Mouse (Mus musculus) hindbrain, embryonic 14.5 days (tissue): ENCODE data around the gene Prex1. TPM values are rescaled to one million over a fixed set of nuclear protein-coding genes. Genes with fewer than 3 reads are reported as not detected.

ENCODE experiments used
- ATAC-seq: fragments of 200-750 bp; cut with Nextera tagmentation; 2 replicates; pipeline ENCODE4 v1.8.0; 2017; ENCODE audit warnings: moderate number of reproducible peaks, mild to moderate bottlenecking, moderate TSS enrichment, moderate library complexity; ENCODE audit not compliant: low FRiP score
- DNase-seq: peaks from one replicate; pipeline ENCODE4 v3.0.0-alpha.2; 2015; ENCODE audit warnings: low spot score
- H3K27ac ChIP-seq: fragments of 300-500 bp; sonication (generic); 2 replicates; pipeline ENCODE4 v1.5.1; 2014; ENCODE audit warnings: mild to moderate bottlenecking, moderate library complexity
- H3K27me3 ChIP-seq: fragments of 300-500 bp; sonication (generic); 2 replicates; pipeline ENCODE4 v1.6.1; 2014; ENCODE audit warnings: mild to moderate bottlenecking, low read length, mixed read lengths; ENCODE audit not compliant: control insufficient read depth, insufficient read depth
- H3K36me3 ChIP-seq: fragments of 300-500 bp; sonication (generic); replicated peaks from 2 replicates; pipeline ENCODE4 v1.6.1; 2014; ENCODE audit not compliant: control insufficient read depth, insufficient read depth
- H3K4me1 ChIP-seq: fragments of 300-500 bp; sonication (generic); replicated peaks from 2 replicates; pipeline ENCODE4 v1.6.1; 2014; ENCODE audit warnings: antibody characterized with exemption, low read length, mixed read lengths; ENCODE audit not compliant: control insufficient read depth, insufficient read depth
- H3K4me2 ChIP-seq: fragments of 300-500 bp; sonication (generic); replicated peaks from 2 replicates; pipeline ENCODE4 v1.6.1; 2014; ENCODE audit warnings: mild to moderate bottlenecking, moderate library complexity
- H3K4me3 ChIP-seq: fragments of 300-500 bp; sonication (generic); replicated peaks from 2 replicates; pipeline ENCODE4 v1.5.1; 2014; ENCODE audit warnings: mild to moderate bottlenecking, low read length
- H3K9ac ChIP-seq: fragments of 300-500 bp; sonication (generic); 2 replicates; pipeline ENCODE4 v1.6.1; 2014
- H3K9me3 ChIP-seq: fragments of 300-500 bp; sonication (generic); 2 replicates; pipeline ENCODE4 v1.6.1; 2016; ENCODE audit warnings: low read length; ENCODE audit not compliant: control insufficient read depth
- WGBS: fragments of 180-500 bp; shearing (Covaris S2); extraction: QIAGEN DNeasy Blood & Tissue Kit; methylation state at CpG from one replicate; pipeline ENCODE4 v1.1.7; 2014; 5-methylcytosine and 5-hydroxymethylcytosine counted together
- polyA plus RNA-seq: library from polyadenylated mRNA; unstranded; fragments of >200 nt; fragmentation: Nextera tagmentation; extraction: Ambion mirVana; gene quantifications from 2 replicates; pipeline ENCODE4 v1.2.1, GENCODE M21; 2014

The Prex1 gene
- polyA plus RNA-seq, 1 experiment from 2014 or later, result 27.3 TPM

DNA sequence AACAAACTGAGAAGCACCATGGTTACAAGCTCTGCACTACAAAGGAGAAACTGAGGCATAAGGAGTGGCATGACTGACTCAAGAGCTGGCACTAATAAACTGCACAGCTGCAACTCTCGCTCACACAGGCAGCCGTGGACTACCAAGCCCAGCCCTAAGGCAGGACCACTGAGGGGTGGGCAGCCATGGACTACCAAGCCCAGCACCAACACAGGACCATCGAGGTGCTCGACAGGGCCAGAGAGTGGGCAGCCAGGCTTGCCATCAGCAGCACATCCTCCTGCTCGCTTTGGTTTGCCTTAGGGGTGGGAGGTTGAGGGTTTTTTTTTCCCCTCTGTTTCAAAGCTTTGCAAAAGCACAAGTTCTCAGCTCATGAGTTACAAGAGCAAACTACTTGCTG lies 82.4 kb downstream of the Prex1 start:
- no peak overlapping the region for H3K4me3 ChIP-seq
- 89% methylated on average over 5 of the region's 5 CpGs for WGBS

DNA sequence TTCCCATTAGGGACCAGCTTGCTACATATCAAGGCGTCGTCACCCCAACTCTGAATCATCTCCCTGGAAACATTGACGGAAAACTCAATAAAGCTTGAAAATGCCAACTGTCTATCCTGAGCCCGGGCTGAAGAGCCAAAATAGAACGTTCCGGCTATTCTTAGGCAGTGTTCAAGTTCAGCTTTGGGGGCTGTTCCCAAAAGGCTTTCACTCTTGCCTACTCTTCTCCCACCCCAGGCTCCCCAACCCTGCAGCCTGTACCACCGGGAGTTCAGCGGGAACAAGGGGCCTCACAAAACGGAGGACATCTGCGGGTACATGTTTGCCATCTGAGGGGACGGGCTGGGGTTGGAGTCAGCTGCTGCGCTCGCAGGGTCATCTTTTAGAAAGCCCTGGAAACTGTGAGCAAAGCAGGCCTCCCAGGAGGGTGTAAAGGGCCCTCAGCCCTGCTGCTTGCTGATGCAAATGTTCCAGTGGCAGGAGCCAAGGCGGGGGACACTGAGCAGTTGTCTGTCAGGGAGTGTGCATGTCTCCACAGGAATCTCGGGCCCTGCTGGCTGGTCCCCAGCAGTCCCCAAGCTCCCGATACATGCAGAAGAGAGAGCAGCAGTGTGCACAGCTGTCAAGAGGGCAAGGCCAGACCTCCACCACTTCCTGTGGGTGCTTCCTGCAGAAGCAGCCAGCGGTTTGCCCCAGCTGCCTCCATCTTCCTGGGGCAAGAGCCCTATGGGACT lies 83.5 kb downstream of the Prex1 start:
- ATAC-seq (no peak), DNase-seq (no peak)
- Histone ChIP-seq H3K9me3 (no peaks in the 10 kb centered on the region), H3K4me2 (no peak overlapping the region), H3K4me3 (no peak overlapping the region), H3K27me3 (no peaks in the 10 kb centered on the region), H3K4me1 (no peaks in the 10 kb centered on the region), H3K9ac (no peak overlapping the region), H3K36me3 (0 out of 2 replicates have a peak, but pooled peaks cover 3% of the 10 kb centered on the region), H3K27ac (no peak overlapping the region)
- WGBS, result 80% methylated on average over 17 of the region's 17 CpGs

More for the DNA sequence above, 82.4 kb downstream of the Prex1 start:
- no peak for ATAC-seq
- Histone ChIP-seq H3K9ac (no peak overlapping the region), H3K9me3 (no peaks in the 10 kb centered on the region), H3K4me1 (no peaks in the 10 kb centered on the region), H3K27ac (no peak overlapping the region), H3K27me3 (no peaks in the 10 kb centered on the region), H3K4me2 (no peak overlapping the region), H3K36me3 (0 out of 2 replicates have a peak, but pooled peaks cover 3% of the 10 kb centered on the region)
- DNase-seq, result no peak

DNA sequence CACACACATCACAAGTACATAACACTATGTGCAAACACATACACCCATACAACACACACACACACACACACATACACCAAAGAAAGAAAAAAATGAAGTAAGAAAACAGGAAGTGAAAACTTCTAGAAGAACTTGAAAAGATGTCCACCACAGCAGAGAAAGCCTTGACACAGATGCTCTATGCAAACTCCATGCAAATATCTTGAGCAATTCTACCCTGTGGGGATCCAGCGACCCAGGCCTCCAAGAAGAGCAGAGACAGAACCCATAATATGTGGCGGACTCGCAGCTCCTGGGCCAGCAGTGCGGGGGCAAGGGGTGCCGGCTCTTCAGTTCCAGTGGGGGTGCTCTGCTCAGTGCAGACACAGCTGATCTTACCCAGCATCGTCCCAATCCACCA lies 86.1 kb downstream of the Prex1 start:
- DNase-seq, result no peak
- no peak overlapping the region for H3K27ac ChIP-seq
- H3K9me3 ChIP-seq, result no peaks in the 10 kb centered on the region
- no peak overlapping the region for H3K4me2 ChIP-seq
- H3K9ac ChIP-seq, result no peak overlapping the region
- 95% methylated on average over 6 of the region's 6 CpGs for WGBS
- no peaks in the 10 kb centered on the region for H3K27me3 ChIP-seq
- H3K4me3 ChIP-seq, result no peak overlapping the region
- H3K4me1 ChIP-seq, result peaks cover 13% of the 10 kb centered on the region
- H3K36me3 ChIP-seq, result no peaks in the 10 kb centered on the region
- no peak for ATAC-seq

DNA sequence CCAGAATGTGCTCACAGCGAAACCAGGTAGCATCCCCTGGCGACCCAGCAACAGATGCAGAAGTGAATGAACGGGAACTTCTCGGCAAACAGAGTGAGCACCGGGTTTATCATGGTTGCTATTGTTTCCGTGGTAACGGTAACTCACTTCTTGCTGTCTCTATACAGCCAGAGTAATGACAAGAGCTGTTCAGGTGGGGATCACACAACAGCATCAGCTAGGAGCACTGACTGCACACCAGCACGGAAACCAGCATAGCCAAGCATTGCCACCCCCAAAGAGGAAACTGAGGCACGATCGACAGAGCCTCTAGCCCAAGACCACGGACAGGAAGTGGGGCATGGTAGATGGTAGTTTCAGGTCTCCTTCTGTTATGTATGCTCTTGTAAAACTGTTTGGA lies 88.4 kb downstream of the Prex1 start:
- Histone ChIP-seq H3K4me3 (no peak overlapping the region), H3K4me2 (no peak overlapping the region), H3K9me3 (no peaks in the 10 kb centered on the region), H3K9ac (no peak overlapping the region), H3K27me3 (no peaks in the 10 kb centered on the region), H3K36me3 (no peaks in the 10 kb centered on the region), H3K27ac (no peak overlapping the region), H3K4me1 (peaks cover 22% of the 10 kb centered on the region)
- 75% methylated on average over 11 of the region's 11 CpGs for WGBS
- ATAC-seq (no peak), DNase-seq (no peak)

DNA sequence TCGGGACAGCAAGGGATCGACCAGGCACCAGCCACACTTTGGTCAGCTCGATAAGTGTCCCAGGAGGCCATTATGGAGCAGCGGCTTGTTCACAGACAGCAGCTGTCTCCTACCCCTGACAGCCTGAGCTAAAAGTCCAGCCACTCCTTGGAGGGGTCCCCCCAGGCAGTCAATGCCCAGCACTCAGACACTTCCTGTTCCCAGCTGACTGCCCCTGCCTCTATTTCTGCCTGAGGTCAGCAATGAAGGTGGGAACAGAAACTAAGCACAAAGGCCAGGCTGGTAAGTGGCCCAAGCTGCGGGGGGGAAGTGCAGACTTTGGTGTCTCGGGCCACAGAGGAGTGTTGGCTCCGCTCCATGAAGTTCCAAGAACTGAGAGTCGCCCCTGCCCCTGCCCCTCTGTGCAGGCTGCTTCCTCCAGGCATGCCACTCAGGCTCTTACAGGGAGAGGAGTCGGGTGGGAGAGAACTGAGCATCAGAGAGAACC lies 90.5 kb downstream of the Prex1 start:
- Histone ChIP-seq H3K27ac (peak overlapping the region; percentile 56), H3K36me3 (peaks cover 1% of the 10 kb centered on the region; the same call in 1 of the 2 replicates), H3K4me1 (peaks cover 22% of the 10 kb centered on the region), H3K4me2 (no peak overlapping the region), H3K9me3 (no peaks in the 10 kb centered on the region), H3K4me3 (no peak overlapping the region), H3K9ac (peak overlapping the region; percentile 8; the same call in 1 of the 2 replicates), H3K27me3 (no peaks in the 10 kb centered on the region)
- 23% methylated on average over 9 of the region's 9 CpGs for WGBS
- peak; percentile 33 for DNase-seq
- ATAC-seq, result peak; percentile 61

DNA sequence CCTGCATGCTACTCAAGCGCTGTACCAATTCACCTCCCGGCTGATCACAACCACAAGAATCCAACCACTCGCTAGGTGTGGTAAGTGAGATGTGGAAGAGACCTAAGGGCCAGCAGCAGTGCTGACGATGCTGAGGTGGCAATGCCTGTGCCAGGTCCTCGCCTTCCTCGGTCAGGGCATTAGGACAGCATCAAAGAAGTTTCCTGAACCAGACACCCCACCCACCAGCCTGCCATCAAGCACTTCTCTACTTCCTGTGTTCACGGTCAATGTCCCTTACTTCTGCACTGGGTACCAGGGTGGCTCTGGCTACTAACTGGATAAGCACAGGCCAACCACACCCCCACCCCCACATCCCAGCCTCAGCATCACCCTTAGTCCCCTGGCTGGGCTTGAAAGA lies 91.0 kb downstream of the Prex1 start:
- H3K27ac ChIP-seq, result peak overlapping the region; percentile 56
- 86% methylated on average over 7 of the region's 7 CpGs for WGBS
- ATAC-seq, result no peak; the same call in 1 of the 2 replicates

DNA sequence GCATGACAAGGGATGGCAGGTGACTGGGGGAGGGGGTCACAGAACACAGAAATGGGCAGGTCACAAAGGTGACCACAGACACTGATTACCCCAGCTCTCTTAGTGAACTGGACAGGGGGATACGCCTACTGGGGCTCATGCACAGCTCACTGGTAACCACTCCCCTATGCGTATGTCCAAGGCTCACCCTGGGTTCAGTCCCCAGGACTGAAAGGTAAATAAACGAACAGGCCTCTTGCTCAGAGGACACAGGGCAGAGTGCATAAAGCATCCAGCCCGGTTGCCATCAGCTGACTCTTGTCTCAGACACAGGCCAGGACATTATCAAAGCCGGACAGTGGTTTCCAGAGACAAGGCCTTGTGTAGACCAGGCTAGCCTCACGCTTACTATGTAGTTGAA lies 91.6 kb downstream of the Prex1 start:
- Histone ChIP-seq H3K27ac (no peak overlapping the region), H3K4me3 (no peak overlapping the region), H3K4me2 (no peak overlapping the region), H3K36me3 (peaks cover 6% of the 10 kb centered on the region; the same call in 1 of the 2 replicates), H3K9me3 (no peaks in the 10 kb centered on the region), H3K4me1 (peaks cover 22% of the 10 kb centered on the region), H3K9ac (no peak overlapping the region), H3K27me3 (no peaks in the 10 kb centered on the region)
- ATAC-seq (no peak), DNase-seq (no peak)
- WGBS, result 87% methylated on average over 6 of the region's 6 CpGs

More for the DNA sequence above, 91.0 kb downstream of the Prex1 start:
- no peak overlapping the region for H3K4me3 ChIP-seq
- H3K9me3 ChIP-seq, result no peaks in the 10 kb centered on the region
- no peak overlapping the region for H3K4me2 ChIP-seq
- DNase-seq, result no peak
- H3K4me1 ChIP-seq, result peaks cover 22% of the 10 kb centered on the region
- no peaks in the 10 kb centered on the region for H3K27me3 ChIP-seq
- H3K9ac ChIP-seq, result peak overlapping the region; percentile 8; the same call in 1 of the 2 replicates
- H3K36me3 ChIP-seq, result peaks cover 6% of the 10 kb centered on the region; the same call in 1 of the 2 replicates

DNA sequence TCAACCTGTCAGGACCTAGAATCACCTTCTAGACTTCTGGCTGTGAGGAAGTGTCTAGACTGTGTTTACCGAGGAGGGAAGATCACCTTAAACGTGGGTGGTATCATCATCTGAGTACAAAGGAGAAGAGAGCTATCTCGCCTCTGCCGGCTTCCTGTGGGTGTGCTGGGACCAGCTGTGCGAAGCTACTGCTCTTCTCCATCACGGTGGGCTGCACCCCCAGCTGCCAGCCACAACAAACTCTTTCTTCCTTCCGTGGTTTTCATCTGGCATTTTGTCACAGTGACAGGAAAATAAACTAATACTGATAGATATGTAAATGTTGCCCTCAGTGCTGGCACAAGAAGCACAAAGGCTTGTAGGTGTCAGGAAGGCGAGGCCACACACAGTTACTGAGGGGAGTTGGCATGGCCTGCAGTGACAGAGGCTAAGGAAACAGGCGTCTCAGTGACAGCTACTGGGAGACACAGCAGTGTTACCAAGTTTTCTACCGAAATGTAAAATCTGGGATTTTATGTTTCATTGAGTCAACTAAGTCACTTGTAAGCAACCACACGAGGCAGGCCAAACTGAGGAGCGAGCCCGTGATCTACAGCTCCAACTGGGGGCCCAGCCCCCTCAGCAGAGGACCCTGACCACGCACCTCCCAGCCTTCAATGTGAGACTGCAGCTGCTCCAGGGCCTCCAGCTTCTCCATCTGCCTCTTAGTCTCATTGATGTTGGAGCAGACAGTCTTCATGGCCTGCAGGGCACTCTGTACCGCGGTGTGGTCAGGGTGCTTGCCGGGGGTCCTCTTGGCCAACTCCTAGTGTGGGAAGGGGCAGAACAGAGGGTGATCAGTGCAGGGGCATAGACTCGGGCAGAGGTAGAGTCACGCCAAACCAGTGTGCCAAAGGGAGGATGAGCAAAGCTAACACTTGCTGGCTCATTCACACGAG lies 92.8 kb downstream of the Prex1 start:
- no peak overlapping the region for H3K9ac ChIP-seq
- peaks cover 22% of the 10 kb centered on the region for H3K4me1 ChIP-seq
- 61% methylated on average over 20 of the region's 20 CpGs for WGBS
- no peak for DNase-seq
- ATAC-seq, result no peak
- H3K4me2 ChIP-seq, result no peak overlapping the region
- no peak overlapping the region for H3K4me3 ChIP-seq
- H3K36me3 ChIP-seq, result peaks cover 6% of the 10 kb centered on the region; the same call in 1 of the 2 replicates
- no peak overlapping the region; the same call in 1 of the 2 replicates for H3K27ac ChIP-seq
- no peaks in the 10 kb centered on the region for H3K27me3 ChIP-seq
- H3K9me3 ChIP-seq, result no peaks in the 10 kb centered on the region

DNA sequence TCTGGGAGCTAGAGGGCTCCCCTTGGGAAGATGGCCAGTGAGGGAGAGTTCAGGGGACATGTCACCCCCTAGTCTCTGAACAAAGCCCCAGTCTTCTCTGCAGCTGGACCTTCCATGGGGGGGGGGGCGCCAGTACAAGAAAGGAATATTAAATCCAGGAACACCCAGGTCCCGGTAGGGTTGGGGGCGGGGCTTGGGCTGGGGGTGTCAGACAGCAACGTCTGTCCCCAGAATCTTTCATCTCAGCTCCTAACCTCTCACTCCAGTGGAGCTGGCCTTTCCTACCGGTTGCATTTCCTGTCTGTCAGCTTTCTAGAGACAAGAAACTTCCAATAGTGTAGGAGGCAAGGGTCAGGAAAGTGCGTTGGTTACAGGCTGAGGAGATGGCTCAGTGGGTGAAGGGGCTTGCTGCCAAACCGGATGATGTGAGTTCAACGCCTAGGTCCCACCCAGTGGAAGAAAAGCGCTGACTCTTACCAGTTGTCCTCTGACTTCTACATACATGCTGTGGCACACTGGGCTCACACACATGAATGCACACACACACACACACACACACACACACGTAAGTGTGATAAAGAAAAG lies 93.6 kb downstream of the Prex1 start:
- 82% methylated on average over 10 of the region's 10 CpGs for WGBS
- no peaks in the 10 kb centered on the region for H3K27me3 ChIP-seq
- H3K4me2 ChIP-seq, result no peak overlapping the region
- no peak overlapping the region for H3K9ac ChIP-seq
- H3K9me3 ChIP-seq, result no peaks in the 10 kb centered on the region
- H3K27ac ChIP-seq, result no peak overlapping the region
- H3K36me3 ChIP-seq, result peaks cover 6% of the 10 kb centered on the region; the same call in 1 of the 2 replicates
- no peak overlapping the region for H3K4me3 ChIP-seq
- ATAC-seq, result no peak
- H3K4me1 ChIP-seq, result peaks cover 22% of the 10 kb centered on the region
- DNase-seq, result no peak
